Mouse (Mus musculus) hindbrain, embryonic 11.5 days (tissue): ENCODE results near the gene Acp6. TPM values are rescaled to one million over a fixed set of nuclear protein-coding genes. Genes with fewer than 3 reads are reported as not detected.

Source experiments
- ATAC-seq: fragments of 200-750 bp; cut with Nextera tagmentation; 2 replicates; pipeline ENCODE4 v1.8.0; 2017; ENCODE audit warnings: mild to moderate bottlenecking, moderate TSS enrichment, moderate library complexity; ENCODE audit not compliant: low FRiP score
- DNase-seq: peaks from one replicate; pipeline ENCODE4 v3.0.0-alpha.2; 2015; ENCODE audit warnings: low spot score
- H3K27ac ChIP-seq: fragments of 300-500 bp; sonication (generic); 2 replicates; pipeline ENCODE4 v1.5.1; 2014; ENCODE audit warnings: mild to moderate bottlenecking, low read depth, low read length
- H3K27me3 ChIP-seq: fragments of 300-500 bp; sonication (generic); 2 replicates; pipeline ENCODE4 v1.6.1; 2014; ENCODE audit warnings: mild to moderate bottlenecking, low read length, moderate library complexity, mixed read lengths; ENCODE audit not compliant: control insufficient read depth, insufficient read depth
- H3K36me3 ChIP-seq: fragments of 300-500 bp; sonication (generic); 2 replicates; pipeline ENCODE4 v1.6.1; 2014; ENCODE audit warnings: mild to moderate bottlenecking, low read length, moderate library complexity, mixed read lengths; ENCODE audit not compliant: control insufficient read depth, insufficient read depth
- H3K4me1 ChIP-seq: fragments of 300-500 bp; sonication (generic); replicated peaks from 2 replicates; pipeline ENCODE4 v1.6.1; 2014; ENCODE audit warnings: low read length, mixed read lengths; ENCODE audit not compliant: control insufficient read depth, insufficient read depth
- H3K4me2 ChIP-seq: fragments of 300-500 bp; sonication (generic); replicated peaks from 2 replicates; pipeline ENCODE4 v1.6.1; 2014; ENCODE audit warnings: mild to moderate bottlenecking, low read depth, low read length
- H3K4me3 ChIP-seq: fragments of 300-500 bp; sonication (generic); 2 replicates; pipeline ENCODE4 v1.5.1; 2014; ENCODE audit warnings: low read depth, low read length
- H3K9ac ChIP-seq: fragments of 300-500 bp; sonication (generic); 2 replicates; pipeline ENCODE4 v1.6.1; 2014; ENCODE audit warnings: low read depth, low read length
- H3K9me3 ChIP-seq: fragments of 300-500 bp; sonication (generic); 2 replicates; pipeline ENCODE4 v1.6.1; 2016; ENCODE audit warnings: low read length; ENCODE audit not compliant: control insufficient read depth
- WGBS: fragments of 180-500 bp; shearing (Covaris S2); extraction: QIAGEN DNeasy Blood & Tissue Kit; methylation state at CpG from one replicate; pipeline ENCODE4 v1.1.7; 2014; 5-methylcytosine and 5-hydroxymethylcytosine counted together
- polyA plus RNA-seq: library from polyadenylated mRNA; unstranded; fragments of >200 nt; fragmentation: Nextera tagmentation; extraction: Ambion mirVana; gene quantifications from 2 replicates; pipeline ENCODE4 v1.2.1, GENCODE M21; 2014

The Acp6 gene
- polyA plus RNA-seq, 1 experiment from 2014 or later: 21.1 TPM

DNA sequence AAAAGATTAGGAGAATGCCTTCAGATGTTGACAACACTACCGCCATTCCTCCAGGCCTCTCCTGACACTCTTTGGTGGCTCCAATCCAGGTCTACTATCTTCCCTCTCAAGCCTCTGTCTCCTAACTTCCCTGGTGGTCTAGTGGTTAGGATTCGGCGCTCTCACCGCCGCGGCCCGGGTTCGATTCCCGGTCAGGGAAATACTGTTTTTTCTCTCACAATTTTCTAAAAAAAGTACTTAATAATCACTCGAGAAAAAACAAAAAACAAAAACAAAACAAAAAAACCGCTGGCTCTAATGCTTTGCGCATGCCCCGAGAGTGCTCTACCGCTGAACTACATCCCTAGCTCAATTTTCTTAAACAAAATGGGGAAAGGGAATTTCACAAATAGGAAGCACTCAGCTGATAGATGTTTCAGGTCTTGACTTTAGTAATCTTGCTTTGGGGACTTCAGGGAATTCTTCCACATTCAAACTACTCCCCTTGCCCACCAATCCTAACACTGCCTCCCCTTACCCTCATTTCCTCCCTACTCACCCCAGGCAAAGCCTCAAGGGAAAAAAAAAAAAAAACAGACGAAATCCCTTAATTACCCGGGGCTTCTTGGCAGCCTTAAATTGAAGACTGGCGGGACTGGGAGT, 498 bp upstream of the Acp6 start:
- Histone ChIP-seq H3K27ac (0 out of 2 replicates have a peak overlapping the region, but pooled peaks have one; percentile 47), H3K4me2 (peak overlapping the region; percentile 81)
- WGBS: under 1% methylated on average over 17 of the region's 17 CpGs

DNA sequence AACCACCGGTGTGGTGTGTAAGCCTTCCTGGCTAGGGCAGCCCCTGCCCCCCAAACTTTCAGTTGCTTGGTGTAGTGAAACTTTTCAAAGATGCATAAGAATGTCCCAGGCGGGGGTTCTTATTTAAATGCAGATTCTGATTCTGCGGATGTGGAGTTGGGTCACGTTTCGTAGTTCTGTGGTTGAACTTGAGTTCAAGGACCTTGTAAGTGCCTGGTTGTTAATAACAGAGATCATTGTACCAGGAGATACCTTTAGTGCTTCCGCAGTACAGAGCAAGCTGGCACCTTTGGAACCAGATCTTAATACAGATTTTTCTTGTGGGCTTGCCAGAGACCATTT, 903 bp downstream of the Acp6 start:
- H3K9me3 ChIP-seq: no peaks in the 10 kb centered on the region

More for the DNA sequence above, 498 bp upstream of the Acp6 start:
- ATAC-seq: peak; percentile 73
- no peaks in the 10 kb centered on the region for H3K27me3 ChIP-seq
- H3K36me3 ChIP-seq: no peaks in the 10 kb centered on the region
- peaks cover 4% of the 10 kb centered on the region; the same call in 1 of the 2 replicates for H3K4me1 ChIP-seq
- H3K9ac ChIP-seq: peak overlapping the region; percentile 79
- no peaks in the 10 kb centered on the region for H3K9me3 ChIP-seq
- DNase-seq: peak; percentile 86
- peak overlapping the region; percentile 79 for H3K4me3 ChIP-seq

DNA sequence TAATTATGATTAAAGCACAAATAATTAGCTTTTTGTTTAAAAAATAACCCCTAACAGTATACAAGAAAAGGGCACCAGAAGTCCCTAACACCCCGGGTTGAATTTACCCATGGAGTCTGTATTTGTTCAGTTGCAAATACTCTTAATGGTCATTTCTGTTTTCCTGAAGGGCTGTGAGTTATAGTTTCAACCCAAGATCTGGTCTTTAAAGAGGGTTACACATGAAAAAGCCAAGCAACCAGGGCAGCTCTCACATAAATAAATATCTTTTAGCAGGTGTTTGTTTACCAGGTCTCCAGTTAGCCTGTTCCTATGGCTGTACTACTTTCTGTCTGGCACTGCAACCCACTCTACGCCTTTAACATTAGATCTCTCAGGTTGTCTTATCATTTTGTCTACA, 1.4 kb downstream of the Acp6 start:
- H3K9ac ChIP-seq: no peak overlapping the region
- no peaks in the 10 kb centered on the region for H3K27me3 ChIP-seq
- H3K27ac ChIP-seq: no peak overlapping the region
- no peak overlapping the region for H3K4me2 ChIP-seq
- WGBS: 84% methylated on average over 2 of the region's 2 CpGs
- H3K4me3 ChIP-seq: no peak overlapping the region
- ATAC-seq: no peak
- peaks cover 4% of the 10 kb centered on the region; the same call in 1 of the 2 replicates for H3K4me1 ChIP-seq
- no peak for DNase-seq
- no peaks in the 10 kb centered on the region for H3K9me3 ChIP-seq
- H3K36me3 ChIP-seq: no peaks in the 10 kb centered on the region

More for the DNA sequence above, 903 bp downstream of the Acp6 start:
- Histone ChIP-seq H3K4me2 (peak overlapping the region; percentile 81), H3K4me1 (peaks cover 4% of the 10 kb centered on the region; the same call in 1 of the 2 replicates), H3K4me3 (peak overlapping the region; percentile 79), H3K27ac (no peak overlapping the region), H3K9ac (peak overlapping the region; percentile 79), H3K36me3 (no peaks in the 10 kb centered on the region), H3K27me3 (no peaks in the 10 kb centered on the region)
- WGBS: 5% methylated on average over 6 of the region's 6 CpGs
- DNase-seq (no peak), ATAC-seq (no peak)

DNA sequence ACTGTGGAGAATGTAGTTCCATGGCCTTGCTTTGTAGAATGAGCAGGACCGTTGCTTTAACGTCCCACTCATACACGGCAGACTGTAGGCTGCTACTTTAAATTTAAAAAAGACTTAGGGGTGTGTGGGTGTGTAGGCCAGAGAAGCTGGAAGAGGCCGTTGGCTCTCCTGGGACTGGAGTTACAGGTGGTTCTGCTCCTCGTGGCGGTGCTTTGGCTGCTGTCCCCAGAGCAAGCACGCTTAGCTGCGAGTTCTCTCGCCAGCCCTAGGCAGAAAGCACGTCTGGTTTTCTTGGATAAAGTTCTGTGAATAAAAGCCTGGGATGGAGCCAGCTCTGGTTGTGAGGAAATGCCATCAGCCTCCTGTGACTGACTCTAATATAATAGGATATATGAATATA, 2.3 kb downstream of the Acp6 start:
- no peak for ATAC-seq
- 78% methylated on average over 10 of the region's 10 CpGs for WGBS
- DNase-seq: no peak
- Histone ChIP-seq H3K9me3 (no peaks in the 10 kb centered on the region), H3K4me2 (no peak overlapping the region), H3K4me1 (peaks cover 4% of the 10 kb centered on the region; the same call in 1 of the 2 replicates), H3K27me3 (no peaks in the 10 kb centered on the region), H3K36me3 (no peaks in the 10 kb centered on the region), H3K27ac (no peak overlapping the region), H3K4me3 (no peak overlapping the region), H3K9ac (no peak overlapping the region)

DNA sequence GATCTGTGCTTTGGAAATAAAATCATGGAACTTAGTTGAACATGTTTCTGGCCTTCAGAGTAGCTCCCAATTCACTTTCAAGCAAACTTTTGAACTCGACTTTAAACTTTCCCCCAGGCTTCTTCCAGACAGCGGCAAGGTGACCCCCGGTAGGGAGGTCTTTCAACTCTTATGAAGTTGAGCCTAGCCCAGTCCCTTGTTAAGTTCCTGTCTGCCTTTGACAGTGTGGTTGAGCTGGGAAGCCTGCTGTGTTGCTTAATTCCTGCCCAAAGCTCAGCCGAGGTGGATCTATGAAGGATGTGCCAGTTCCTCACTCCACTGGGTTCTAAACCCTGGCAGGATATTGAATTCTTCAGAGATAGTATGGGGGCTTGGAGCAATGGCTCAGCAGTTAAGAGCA, 3.2 kb downstream of the Acp6 start:
- H3K4me3 ChIP-seq: no peak overlapping the region
- no peak for ATAC-seq

DNA sequence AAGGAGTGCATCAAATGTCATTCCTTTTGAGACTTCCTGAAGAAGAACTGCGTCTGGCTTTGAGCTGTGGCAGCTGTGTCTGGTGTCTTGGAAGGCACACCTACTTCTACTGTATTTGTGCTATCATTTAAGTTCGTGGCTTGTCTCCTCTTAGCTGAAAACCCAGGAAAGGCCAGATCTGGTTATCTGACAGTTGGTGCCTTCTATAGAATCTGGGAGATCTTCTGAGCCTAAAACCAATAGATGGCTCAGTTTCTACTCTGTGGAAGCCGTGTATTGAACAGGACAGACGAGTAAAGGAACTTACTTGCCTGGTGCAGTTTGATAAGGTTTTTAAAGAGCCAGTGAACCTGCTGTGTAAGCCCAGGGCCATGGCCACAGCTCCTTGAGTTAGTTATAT, 5.9 kb downstream of the Acp6 start:
- Histone ChIP-seq H3K4me2 (no peak overlapping the region), H3K36me3 (no peaks in the 10 kb centered on the region), H3K9ac (no peak overlapping the region), H3K27ac (no peak overlapping the region), H3K9me3 (no peaks in the 10 kb centered on the region), H3K27me3 (no peaks in the 10 kb centered on the region), H3K4me3 (no peak overlapping the region), H3K4me1 (peaks cover 2% of the 10 kb centered on the region; the same call in 1 of the 2 replicates)
- no peak for ATAC-seq
- 86% methylated on average over 4 of the region's 4 CpGs for WGBS
- no peak for DNase-seq

More for the DNA sequence above, 3.2 kb downstream of the Acp6 start:
- 66% methylated on average over 4 of the region's 4 CpGs for WGBS
- no peak overlapping the region for H3K4me2 ChIP-seq
- no peaks in the 10 kb centered on the region for H3K9me3 ChIP-seq
- no peaks in the 10 kb centered on the region for H3K27me3 ChIP-seq
- peaks cover 4% of the 10 kb centered on the region; the same call in 1 of the 2 replicates for H3K4me1 ChIP-seq
- no peak overlapping the region for H3K9ac ChIP-seq
- no peak for DNase-seq
- no peaks in the 10 kb centered on the region for H3K36me3 ChIP-seq
- H3K27ac ChIP-seq: no peak overlapping the region

DNA sequence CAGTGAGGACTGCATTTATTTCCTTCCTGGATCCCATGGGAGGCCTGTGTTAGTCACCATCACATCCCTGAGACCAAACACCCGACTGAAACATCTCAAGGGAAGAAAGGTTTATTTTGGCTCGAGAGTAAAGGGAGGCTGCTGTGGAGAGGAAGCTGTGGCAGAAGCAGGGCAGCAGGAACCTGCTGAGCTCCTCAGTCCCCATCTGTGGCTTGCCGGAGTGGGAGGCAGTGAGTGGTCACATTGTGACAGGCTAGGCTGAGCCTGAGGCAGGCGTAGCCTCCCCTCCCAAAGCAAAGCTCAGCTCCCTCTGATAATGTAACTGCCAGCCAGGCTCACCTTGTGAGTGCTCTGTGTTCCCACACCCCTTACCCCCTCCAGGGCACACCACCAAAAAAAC, 8.5 kb downstream of the Acp6 start:
- H3K9ac ChIP-seq: no peak overlapping the region
- 69% methylated on average over 4 of the region's 4 CpGs for WGBS
- no peak overlapping the region for H3K4me3 ChIP-seq
- H3K36me3 ChIP-seq: no peaks in the 10 kb centered on the region
- no peaks in the 10 kb centered on the region for H3K4me1 ChIP-seq
- H3K27me3 ChIP-seq: no peaks in the 10 kb centered on the region
- H3K9me3 ChIP-seq: no peaks in the 10 kb centered on the region
- no peak for ATAC-seq
- no peak for DNase-seq
- H3K27ac ChIP-seq: no peak overlapping the region
- H3K4me2 ChIP-seq: no peak overlapping the region

DNA sequence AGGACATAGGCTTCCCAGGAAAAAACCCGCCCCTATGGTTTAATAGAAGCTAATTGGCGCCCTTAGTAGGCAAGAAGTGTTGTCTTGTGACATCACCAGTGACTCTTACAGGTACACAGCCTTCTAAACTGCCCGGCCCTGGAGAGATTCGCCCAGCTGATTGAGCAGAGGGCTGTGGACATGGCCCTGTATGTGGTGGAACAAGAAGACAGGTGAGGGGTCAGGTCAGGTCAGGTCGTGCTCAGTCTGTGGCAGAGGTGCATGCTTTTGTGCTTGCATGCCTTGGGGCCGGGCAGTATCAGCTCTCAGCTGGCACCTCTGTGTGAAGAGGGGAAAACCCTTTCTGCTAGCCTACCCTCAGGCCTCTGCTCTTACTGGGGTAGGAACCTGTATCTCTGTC, 13.0 kb downstream of the Acp6 start:
- DNase-seq (no peak), ATAC-seq (no peak)
- Histone ChIP-seq H3K27ac (no peak overlapping the region), H3K9me3 (no peaks in the 10 kb centered on the region), H3K9ac (no peak overlapping the region), H3K4me1 (no peaks in the 10 kb centered on the region), H3K4me2 (no peak overlapping the region), H3K27me3 (no peaks in the 10 kb centered on the region), H3K4me3 (no peak overlapping the region), H3K36me3 (no peaks in the 10 kb centered on the region)
- WGBS: 75% methylated on average over 6 of the region's 6 CpGs

DNA sequence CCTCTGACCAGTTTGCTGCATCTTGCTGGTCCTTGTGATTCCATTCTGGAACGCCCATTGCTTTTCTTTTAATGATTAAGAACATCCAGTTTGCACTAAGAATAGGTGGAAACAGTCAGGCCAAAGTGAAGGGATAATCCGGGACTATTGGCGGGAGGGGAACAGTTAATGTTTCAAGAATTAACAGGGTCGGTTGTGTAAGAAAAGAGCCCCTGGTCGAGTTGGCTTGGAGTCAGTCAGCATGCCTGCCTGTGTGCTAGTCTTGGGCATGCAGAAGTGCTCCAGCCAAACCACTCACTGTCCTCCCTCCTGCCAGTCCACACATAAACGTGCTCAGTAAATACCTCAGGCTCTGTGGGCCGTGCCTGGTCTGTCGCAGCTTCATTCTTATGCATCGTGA, 13.7 kb downstream of the Acp6 start:
- 82% methylated on average over 9 of the region's 9 CpGs for WGBS
- Histone ChIP-seq H3K9ac (no peak overlapping the region), H3K36me3 (no peaks in the 10 kb centered on the region), H3K9me3 (no peaks in the 10 kb centered on the region), H3K4me3 (no peak overlapping the region), H3K27me3 (no peaks in the 10 kb centered on the region), H3K27ac (no peak overlapping the region), H3K4me2 (no peak overlapping the region), H3K4me1 (no peaks in the 10 kb centered on the region)
- DNase-seq (no peak), ATAC-seq (no peak)
